Mouse (Mus musculus): ENCODE results near the gene Espn.

The Espn gene

DNA sequence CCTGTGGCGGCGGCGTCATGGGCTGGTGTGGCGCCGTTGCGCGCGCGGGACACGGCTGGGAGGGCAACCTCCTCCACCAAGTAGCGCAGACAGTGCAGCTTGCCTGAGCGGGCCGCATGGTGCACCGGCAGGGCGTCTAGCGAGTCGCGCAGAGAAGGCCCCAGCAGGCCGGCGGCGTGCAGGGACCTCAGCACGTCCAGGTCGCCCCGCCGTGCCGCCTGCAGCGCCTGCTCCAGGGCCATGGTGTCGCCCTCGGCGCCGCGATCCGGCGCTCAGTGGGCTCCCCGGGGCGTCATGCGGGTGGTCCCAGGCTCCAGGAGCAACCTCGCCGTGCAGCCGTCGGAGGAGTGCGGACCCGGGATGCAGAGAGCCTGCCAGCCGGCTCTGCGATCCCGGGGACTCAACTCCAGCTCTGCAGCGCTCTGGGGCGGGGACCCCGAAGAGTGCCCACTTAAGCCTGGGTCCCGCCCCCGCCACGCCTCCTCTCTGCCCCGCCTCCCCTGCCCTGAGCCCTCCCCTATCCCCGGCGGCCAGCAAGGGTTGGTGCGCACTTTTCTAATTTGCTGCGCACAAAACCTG lies at the start of gene Espn:
TSS of gene Espn (minus strand) at position 406 of the 579 bp plus-strand sequence.
- DNase-seq (ENCODE audit: low read depth), result no peak

GRCm38 (mm10) chr4:152201492-152201891 lies 49.3 kb upstream of the Espn start:
- no peak for DNase-seq (ENCODE audit: low read depth)

GRCm38 (mm10) chr4:152199617-152200016 lies 47.4 kb upstream of the Espn start:
- DNase-seq (ENCODE audit: low read depth), result no peak

- no peak for DNase-seq (ENCODE audit: low read depth)
Observed at GRCm38 (mm10) chr4:152197545-152197944, 45.4 kb upstream of the Espn start.

DNA sequence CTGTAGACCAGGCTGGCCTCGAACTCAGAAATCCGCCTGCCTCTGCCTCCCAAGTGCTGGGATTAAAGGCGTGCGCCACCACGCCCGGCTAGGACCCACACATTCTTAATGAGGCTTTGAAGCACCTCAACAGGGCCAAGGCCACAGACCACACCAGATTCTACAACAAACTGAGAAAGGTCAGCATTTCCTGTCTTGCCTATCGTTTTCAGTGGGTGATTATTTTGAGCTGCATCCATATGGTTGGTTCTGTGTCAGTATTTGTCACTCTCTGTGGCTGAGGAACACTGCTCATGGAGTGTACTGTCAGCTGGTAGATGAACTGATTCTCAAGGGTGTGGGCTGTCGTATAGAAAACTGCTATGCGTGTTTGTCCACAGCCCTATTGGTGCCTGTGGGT lies 44.1 kb upstream of the Espn start:
- DNase-seq (ENCODE audit: low read depth), result no peak

DNA sequence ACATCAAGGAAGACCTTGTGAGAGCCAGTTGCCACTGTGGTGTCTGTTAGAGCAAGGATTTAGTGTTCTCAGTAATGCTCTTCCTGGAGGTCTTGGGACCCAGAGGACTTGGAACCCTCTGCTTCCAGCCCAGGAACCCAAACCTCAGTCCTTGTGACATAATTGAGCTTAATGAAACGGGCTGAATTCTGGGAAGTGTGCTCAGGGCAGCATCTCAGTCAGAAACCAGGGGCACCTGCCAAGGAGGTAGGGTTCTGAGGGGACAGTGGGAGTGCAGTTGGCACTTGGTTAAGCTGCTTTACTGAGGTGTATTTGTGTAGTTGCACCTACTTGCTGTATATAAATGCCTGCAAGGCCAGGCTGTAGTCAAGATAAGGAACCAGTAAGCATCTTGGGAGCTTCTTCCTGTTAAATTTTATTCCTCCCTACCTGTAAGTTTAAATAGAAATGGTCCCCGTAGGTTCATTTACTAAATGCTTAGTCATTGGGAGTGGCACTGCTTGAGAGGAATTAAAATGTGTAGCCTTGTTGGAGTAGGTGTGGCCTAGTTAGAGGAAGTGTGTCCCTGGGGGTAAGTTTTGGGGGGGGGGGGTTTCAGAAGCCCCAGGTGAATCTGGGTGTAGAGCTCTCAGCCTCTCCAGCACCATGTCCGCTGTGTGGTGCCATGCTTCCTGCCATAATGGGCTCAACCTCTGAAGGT lies 42.5 kb upstream of the Espn start:
- no peak for DNase-seq (ENCODE audit: low read depth)

GRCm38 (mm10) chr4:152192569-152192968 lies 40.4 kb upstream of the Espn start:
- DNase-seq (ENCODE audit: low read depth), result no peak

GRCm38 (mm10) chr4:152190701-152191100 lies 38.5 kb upstream of the Espn start:
- DNase-seq (ENCODE audit: low read depth), result no peak

GRCm38 (mm10) chr4:152190096-152190653 lies 38.0 kb upstream of the Espn start:
- DNase-seq (ENCODE audit: low read depth), result no peak

- no peak for DNase-seq (ENCODE audit: low read depth)
Observed at GRCm38 (mm10) chr4:152189691-152190090, 37.5 kb upstream of the Espn start.

DNA sequence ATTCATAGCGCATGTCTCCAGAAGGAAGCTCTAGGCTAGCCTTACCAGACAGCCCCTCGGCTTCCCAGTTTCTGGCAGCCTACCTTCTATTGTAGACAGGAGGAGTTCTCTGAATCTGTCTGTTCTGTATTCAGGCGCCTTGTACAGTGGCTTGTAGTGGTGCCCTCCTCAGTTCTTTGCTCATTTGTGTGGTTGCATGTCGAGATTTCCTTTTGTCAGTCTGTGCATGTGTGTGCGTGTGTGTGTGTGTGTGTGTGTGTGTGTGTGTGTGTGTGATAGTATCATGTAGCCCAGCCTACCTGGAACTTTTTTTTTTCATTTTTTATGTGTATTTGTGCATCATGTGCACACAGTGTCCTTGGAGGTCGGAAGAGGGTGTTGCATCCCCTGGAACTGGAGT lies 36.9 kb upstream of the Espn start:
- no peak for DNase-seq (ENCODE audit: low read depth)

DNA sequence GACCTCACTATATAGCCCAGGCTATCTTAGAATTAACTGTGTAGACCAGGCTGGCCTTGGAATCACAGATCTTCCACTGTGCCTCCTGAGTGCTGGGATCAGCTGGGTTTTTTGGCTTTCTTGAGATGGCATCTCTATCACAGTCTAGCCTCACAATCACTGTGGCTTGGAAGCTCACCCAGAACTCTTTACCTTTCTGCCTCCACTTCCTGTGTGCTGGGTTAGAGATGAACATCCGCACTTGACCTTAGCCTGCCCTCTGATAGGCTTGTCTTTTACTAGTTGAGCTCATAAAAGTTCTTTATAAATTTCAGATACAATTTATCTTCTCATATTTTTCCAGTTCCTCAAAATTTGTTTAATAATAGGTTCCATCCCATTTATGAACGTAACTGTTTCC lies 36.5 kb upstream of the Espn start:
- DNase-seq (ENCODE audit: low read depth), result no peak

DNA sequence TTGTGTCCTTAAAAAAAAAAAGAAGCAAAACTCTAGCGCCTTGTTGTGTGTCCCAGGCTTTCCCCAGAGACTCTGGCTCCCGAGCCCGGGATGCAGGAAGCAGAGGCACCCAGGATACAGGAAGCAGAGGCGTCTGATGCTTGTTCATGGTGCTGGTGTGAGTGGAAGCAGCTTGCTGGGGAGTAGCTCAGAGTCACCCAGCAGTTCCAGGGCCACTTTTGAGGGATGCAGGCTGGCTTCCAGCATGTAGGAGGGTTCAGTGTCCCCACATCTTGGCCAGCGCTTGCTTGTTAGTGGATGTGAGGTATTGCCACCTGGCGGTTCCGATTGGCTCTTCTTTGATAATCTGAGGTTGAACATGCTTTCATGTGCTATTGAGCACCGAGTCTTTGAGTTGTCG lies 35.0 kb upstream of the Espn start:
- DNase-seq (ENCODE audit: low read depth), result no peak

DNA sequence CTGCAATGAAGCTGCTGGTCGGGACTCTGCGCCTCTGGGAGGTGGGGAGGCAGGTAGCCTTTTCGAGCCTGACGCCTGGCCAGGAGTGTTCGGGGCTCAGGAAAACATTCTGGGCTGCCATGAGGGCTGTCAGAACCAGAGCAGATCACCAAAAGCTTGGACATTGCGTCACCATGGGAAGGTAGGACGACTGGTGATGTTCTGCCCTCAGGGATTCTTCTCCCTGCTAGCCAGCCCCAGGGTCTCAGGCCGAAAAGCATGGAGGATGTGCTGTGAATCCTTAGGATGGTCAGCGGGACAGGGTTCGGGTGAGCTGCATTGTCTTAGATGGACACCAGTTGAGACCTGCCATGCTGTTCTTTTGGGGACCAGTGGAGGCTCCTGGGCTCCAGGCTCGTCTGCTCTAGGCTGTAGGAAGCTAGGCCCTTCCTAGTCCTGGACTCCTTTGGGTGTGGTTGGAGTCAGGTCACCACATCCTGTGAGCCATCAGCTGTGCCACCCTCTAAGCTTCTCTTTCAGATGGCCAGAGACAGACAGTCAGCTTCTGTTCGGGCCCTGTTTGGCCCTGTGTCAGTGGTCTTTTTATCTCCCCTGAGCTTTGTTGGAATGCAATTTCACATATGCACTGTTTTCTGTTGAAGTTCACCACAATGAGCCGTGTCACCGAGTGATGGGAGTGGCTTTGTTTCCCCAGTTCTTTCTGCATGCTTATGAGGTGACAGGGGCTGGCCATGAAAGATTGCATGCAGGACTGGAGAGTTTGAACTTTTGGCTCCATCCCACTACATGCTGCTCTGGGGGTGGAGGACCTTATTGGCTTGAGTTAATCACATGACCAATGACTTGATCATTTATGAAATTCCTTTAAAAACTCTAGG lies 34.3 kb upstream of the Espn start:
- no peak for DNase-seq (ENCODE audit: low read depth)

GRCm38 (mm10) chr4:152185510-152186204 lies 33.5 kb upstream of the Espn start:
- no peak for DNase-seq (ENCODE audit: low read depth)

DNA sequence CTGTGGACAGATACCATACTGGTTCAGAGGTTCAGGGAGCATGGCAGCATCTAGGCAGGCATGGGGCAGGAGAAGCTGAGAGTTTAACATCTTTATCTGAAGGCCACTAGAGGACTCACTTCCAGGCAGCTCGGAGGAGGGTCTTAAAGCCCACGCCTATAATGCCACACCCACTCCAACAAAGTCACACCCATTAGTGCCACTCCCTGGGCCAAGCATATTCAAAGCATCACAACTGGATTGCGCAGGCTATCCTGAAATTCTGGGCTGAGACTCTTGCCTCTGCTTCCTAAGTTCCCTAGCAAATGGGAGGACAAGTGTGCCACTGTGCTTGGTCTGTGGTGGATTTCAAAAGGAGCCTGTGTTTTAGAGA lies 33.0 kb upstream of the Espn start:
- DNase-seq (ENCODE audit: low read depth), result peak; percentile 58

- no peak for DNase-seq (ENCODE audit: low read depth)
Observed at GRCm38 (mm10) chr4:152184353-152185035, 32.3 kb upstream of the Espn start.

DNA sequence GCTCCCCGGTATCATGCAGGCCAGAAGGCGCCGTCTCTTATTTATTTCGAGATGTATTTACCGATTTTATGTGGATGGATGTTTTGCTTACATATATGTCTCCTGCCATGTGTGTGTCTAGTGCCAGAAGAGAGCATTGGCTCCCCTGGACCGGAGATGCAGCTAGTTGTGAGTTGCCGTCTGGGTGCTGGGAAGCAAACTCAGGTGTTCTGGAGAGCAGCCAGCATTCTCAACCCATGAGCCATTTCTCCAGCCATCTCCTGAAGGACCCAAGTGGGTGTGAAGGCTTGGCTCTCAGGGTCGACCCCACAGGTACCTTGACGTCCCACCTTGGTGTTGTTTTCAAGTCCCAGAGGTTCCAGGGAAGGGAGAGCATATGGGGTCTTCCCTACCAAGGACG lies 30.0 kb upstream of the Espn start:
- no peak for DNase-seq (ENCODE audit: low read depth)

GRCm38 (mm10) chr4:152179946-152180660 lies 27.9 kb upstream of the Espn start:
- no peak for DNase-seq (ENCODE audit: low read depth)

GRCm38 (mm10) chr4:152178916-152179705 lies 26.9 kb upstream of the Espn start:
- no peak for DNase-seq (ENCODE audit: low read depth)
